Mouse (Mus musculus): ENCODE results near the gene Klf15.

GRCm38 (mm10) chr6:90475176-90475853, 12.9 kb downstream of the Klf15 start:
- TF ChIP-seq CTCF (IDR thresholded peaks at IDR 0.05; ENCODE audit: borderline replicate concordance, insufficient read depth, low read depth, low read length): no peak
- TF ChIP-seq POLR2A (IDR thresholded peaks at IDR 0.05; ENCODE audit: borderline replicate concordance, insufficient read depth, low read length): no peak

Measured in cerebellum, adult 2 months (tissue).